23 mouse cellular contexts compared by ENCODE assay signal in genomic region chr17:70690598-70690997, GRCm38 (mm10).
"Had no signal": no experiment of that assay in that cellular context is flagged by ENCODE, and none has a peak within 500 bp of the region (broad histone marks: within the 10 kb centered on the region; RNA-seq: fewer than 3 reads in every experiment).

No protein-coding gene starts in this region.

- H3K4me2 ChIP-seq: lung, embryonic 15.5 days; midbrain, embryonic 12.5 days; neural tube, embryonic 13.5 days; neural tube, embryonic 15.5 days had no signal

- H3K36me3 ChIP-seq: lung, embryonic 15.5 days; midbrain, embryonic 10.5 days; midbrain, embryonic 12.5 days; neural tube, embryonic 13.5 days; neural tube, embryonic 15.5 days had no signal

- ATAC-seq: liver, postnatal 0 days; lung, postnatal 0 days; midbrain, embryonic 16.5 days had no signal

- H3K27ac ChIP-seq: lung, embryonic 15.5 days; macrophage; midbrain, embryonic 10.5 days; midbrain, embryonic 12.5 days; neural tube, embryonic 13.5 days; neural tube, embryonic 15.5 days had no signal

- H3K27me3 ChIP-seq: lung, embryonic 15.5 days; megakaryocyte, embryonic 14.5 days; midbrain, embryonic 12.5 days; neural tube, embryonic 13.5 days; neural tube, embryonic 15.5 days had no signal

- DNase-seq: liver, postnatal 0 days; lung, adult 2 months; lung, postnatal 14 days; lung, postnatal 36 days; midbrain, embryonic 14.5 days; retina, postnatal 1 day; right cerebral cortex, adult 18-20 months; right cerebral cortex, postnatal 25 days; right cerebral cortex, postnatal 4 days; spleen, adult 18-20 months; thymus, adult 18-20 months; thymus, postnatal 14 days; thymus, postnatal 36 days had no signal

- H3K9me3 ChIP-seq: lung, embryonic 15.5 days; megakaryocyte, embryonic 14.5 days; midbrain, embryonic 10.5 days; midbrain, embryonic 12.5 days; neural tube, embryonic 13.5 days; neural tube, embryonic 15.5 days had no signal

- H3K4me1 ChIP-seq: lung, embryonic 15.5 days; megakaryocyte, embryonic 14.5 days; midbrain, embryonic 10.5 days; midbrain, embryonic 12.5 days; neural tube, embryonic 13.5 days; neural tube, embryonic 15.5 days had no signal

- H3K9ac ChIP-seq: liver, postnatal 0 days; lung, embryonic 15.5 days; midbrain, embryonic 12.5 days; neural tube, embryonic 13.5 days; neural tube, embryonic 15.5 days had no signal

- H3K4me3 ChIP-seq: lung, embryonic 15.5 days; megakaryocyte, embryonic 14.5 days; midbrain, embryonic 10.5 days; midbrain, embryonic 12.5 days; myocyte; neural tube, embryonic 13.5 days; neural tube, embryonic 15.5 days had no signal
